Mouse (Mus musculus) lung, postnatal 36 days (tissue): ENCODE measurements around the gene Olfr1097.

Source experiments
- DNase-seq: peaks from one replicate; pipeline ENCODE4 v3.0.0; 2022; ENCODE audit warnings: mixed read lengths

Gene Olfr1097

DNA sequence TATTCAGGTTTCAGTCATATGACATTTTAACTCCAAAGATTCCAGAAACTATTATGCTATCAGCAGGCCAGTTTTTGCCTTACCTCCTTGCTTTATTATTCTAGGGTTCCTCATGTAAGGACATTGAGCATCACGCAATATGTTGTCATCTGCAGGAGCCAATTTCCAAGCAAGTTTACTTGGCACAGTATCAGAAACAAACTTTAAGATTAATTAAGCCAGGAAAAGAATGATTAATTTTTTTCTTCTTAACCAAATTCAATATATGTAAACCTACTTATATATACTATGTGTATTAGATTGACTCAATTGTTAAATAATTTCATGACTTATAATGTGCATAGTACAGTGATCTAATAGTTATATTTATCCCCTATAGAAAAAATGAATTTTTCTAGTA, at the start of gene Olfr1097:
Gene Olfr1097, minus strand, starts transcription at position 101 of the 400 bp plus-strand sequence.
- no peak for DNase-seq

- DNase-seq = no peak
Observed at GRCm38 (mm10) chr2:86926557-86926956, 34.5 kb upstream of the Olfr1097 start.

GRCm38 (mm10) chr2:86924445-86924844, 32.4 kb upstream of the Olfr1097 start, which contains the start of gene Olfr1098:
TSS of gene Olfr1098 (minus strand) at chr2:86924545.
- no peak for DNase-seq

GRCm38 (mm10) chr2:86905647-86906046, 13.6 kb upstream of the Olfr1097 start:
- no peak for DNase-seq

DNA sequence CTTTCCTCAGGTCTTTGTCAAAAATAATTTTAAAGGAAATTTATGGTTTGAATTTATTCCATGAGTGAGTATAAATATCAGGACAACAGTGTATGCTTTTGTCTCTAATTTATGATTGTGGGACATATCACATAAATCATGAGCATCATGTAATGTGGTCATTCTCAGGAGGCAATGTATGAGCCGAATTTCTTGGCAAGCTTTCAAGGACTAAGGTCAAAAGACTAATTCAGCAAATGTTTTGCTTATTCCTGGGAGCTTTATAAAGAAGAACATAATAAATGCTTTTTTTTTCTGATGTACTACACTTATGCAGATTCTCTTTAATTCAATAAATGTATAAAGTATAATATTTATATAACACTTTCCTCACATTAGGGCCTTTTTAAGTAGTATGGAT, 17.3 kb downstream of the Olfr1097 start, which contains the start of gene Gm13723:
Gene Gm13723, minus strand, starts transcription at position 101 of the 400 bp plus-strand sequence.
- no peak for DNase-seq

DNA sequence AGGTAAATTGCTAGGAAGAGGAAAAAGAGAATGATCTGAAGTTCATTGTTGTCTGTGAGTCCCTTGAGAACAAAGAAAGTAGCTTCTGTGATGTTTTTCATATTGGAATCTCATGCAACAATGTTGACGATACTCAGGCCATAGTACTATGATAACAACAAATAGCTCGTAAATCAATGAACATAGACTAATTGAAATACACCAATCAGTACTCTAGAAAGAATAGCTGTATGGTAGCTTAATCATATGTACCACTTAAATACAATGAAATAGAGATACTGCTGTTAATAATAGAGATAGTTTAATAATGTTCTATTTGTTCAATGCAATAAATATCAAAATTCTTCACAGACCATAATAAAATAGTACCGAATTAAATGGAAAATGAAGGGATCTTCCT, 40.4 kb downstream of the Olfr1097 start, which contains the start of gene Olfr1095:
Gene Olfr1095, minus strand, starts transcription at position 101 of the 400 bp plus-strand sequence.
- no peak for DNase-seq
